Mouse (Mus musculus): Measurements from ENCODE around the gene Phlda1. TPM values are rescaled to one million over a fixed set of nuclear protein-coding genes. Genes with fewer than 3 reads are reported as not detected.

The Phlda1 gene
- 0.28 and 1.2 TPM in 2 replicates for polyA plus RNA-seq (2012; rRNA removed)

DNA sequence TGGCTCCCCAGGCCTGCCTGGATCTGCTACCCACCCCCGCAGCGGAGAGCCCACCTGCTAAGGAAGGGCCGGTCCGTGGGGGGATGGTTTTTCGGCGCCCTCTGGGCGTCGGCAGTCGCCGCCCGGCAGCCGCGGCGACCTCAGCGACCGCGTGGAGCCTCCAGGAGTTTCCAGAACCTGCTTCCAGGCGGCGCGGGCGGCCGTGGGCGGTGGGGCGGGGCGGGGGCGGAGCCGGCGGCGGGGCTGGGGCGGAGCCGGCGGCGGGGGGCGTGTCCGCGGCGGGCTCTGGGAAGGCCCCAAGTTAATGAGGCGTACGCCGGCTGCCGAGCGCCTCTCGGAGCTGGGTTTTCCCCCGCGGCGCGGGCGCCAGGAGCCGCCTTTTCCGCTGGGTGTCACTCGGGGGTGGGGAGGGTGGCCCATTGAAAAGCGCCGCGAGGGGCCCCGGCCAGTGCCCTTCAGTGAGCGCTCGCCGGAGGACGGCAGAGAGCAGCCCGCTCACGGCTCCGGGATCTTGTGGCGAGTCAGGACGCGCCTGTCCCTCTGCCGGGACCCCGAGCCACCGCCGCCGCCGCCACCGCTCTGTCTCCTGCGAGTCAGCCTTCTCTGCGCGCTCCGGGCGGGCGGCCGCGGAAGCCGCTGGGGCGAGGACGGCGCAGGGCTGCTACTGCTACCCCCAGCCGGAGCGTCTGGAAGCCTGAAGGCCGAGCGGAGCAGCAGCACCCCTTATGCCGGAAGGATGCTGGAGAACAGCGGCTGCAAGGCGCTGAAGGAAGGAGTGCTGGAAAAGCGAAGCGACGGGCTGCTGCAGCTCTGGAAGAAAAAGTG, at the start of gene Phlda1:
Gene Phlda1 (plus strand): TSS at position 186 of the 825 bp plus-strand sequence.
- peaks cover 18% of the 10 kb centered on the region for H3K4me1 ChIP-seq (ENCODE audit: control insufficient read depth, insufficient read depth, low read length)

DNA sequence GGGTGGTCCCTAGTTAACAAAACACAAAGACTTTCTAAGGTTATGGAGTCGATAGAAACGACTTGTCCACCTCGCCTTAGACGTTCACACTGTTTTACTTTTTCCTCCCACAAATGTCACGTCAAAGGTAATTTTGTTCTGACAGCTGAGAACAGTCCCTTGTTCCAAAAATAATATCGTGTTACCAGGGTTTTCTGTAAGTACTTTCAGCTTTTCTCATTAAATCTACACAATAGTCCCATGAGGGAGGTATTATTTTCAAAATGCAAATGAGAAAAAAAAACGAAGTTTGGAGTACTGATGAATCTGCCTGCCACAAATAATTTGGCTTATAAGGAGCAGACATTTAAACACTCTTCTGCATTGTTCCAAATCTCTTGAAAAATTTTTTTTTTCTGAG, 48.0 kb upstream of the Phlda1 start:
- H3K4me3 ChIP-seq (ENCODE audit: control insufficient read depth, low read depth, low read length), result no peak overlapping the region

More for the DNA sequence above, at the start of gene Phlda1:
- Histone ChIP-seq H3K27me3 (ENCODE audit: control insufficient read depth, insufficient read depth, low read length) (0 out of 2 replicates have a peak, but pooled peaks cover 2% of the 10 kb centered on the region), H3K36me3 (ENCODE audit: control insufficient read depth, insufficient read depth, low read length) (no peaks in the 10 kb centered on the region), H3K27ac (ENCODE audit: control insufficient read depth, insufficient read depth, low read depth, low read length) (peak within 1 kb of the TSS; percentile 23; the same call in 1 of the 2 replicates), H3K4me3 (ENCODE audit: control insufficient read depth, low read depth, low read length) (peak within 1 kb of the TSS; percentile 79)
- TF ChIP-seq POLR2A (IDR thresholded peaks at IDR 0.05; ENCODE audit: control insufficient read depth, low read depth, low read length), result peak; percentile 43; the same call in 1 of the 2 replicates
- TF ChIP-seq CTCF (IDR thresholded peaks at IDR 0.05; ENCODE audit: control insufficient read depth, insufficient read depth, insufficient replicate concordance, low read depth, low read length), result no peak

DNA sequence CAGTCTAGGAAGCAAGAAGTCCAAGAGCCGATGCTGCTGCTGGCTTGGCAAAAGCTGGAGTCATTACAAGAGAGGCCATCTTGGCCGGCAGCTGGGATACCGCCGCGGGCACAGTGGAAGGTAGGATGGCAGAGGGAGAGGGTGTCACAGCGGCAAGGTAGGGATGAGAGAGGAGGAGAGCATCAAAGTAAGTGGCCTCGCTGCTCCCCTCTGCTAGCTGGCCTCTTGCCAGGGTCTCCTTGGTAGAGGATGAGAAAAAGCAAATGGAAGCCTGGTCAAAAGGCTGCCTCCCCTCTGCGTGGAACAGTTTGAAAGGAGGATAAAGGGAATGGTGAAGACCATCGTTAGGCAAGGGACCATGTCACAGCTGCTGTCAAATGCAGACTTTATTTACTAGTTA, 47.0 kb upstream of the Phlda1 start:
- Histone ChIP-seq H3K4me3 (ENCODE audit: control insufficient read depth, low read depth, low read length) (no peak overlapping the region), H3K4me1 (ENCODE audit: control insufficient read depth, insufficient read depth, low read length) (no peaks in the 10 kb centered on the region), H3K27me3 (ENCODE audit: control insufficient read depth, insufficient read depth, low read length) (no peaks in the 10 kb centered on the region), H3K27ac (ENCODE audit: control insufficient read depth, insufficient read depth, low read depth, low read length) (no peak overlapping the region), H3K36me3 (ENCODE audit: control insufficient read depth, insufficient read depth, low read length) (no peaks in the 10 kb centered on the region)
- TF ChIP-seq CTCF (IDR thresholded peaks at IDR 0.05; ENCODE audit: control insufficient read depth, insufficient read depth, insufficient replicate concordance, low read depth, low read length), result no peak
- no peak for TF ChIP-seq POLR2A (IDR thresholded peaks at IDR 0.05; ENCODE audit: control insufficient read depth, low read depth, low read length)

More for the DNA sequence above, 48.0 kb upstream of the Phlda1 start:
- no peak for TF ChIP-seq CTCF (IDR thresholded peaks at IDR 0.05; ENCODE audit: control insufficient read depth, insufficient read depth, insufficient replicate concordance, low read depth, low read length)
- no peak for TF ChIP-seq POLR2A (IDR thresholded peaks at IDR 0.05; ENCODE audit: control insufficient read depth, low read depth, low read length)
- H3K4me1 ChIP-seq (ENCODE audit: control insufficient read depth, insufficient read depth, low read length), result no peaks in the 10 kb centered on the region
- H3K27ac ChIP-seq (ENCODE audit: control insufficient read depth, insufficient read depth, low read depth, low read length), result no peak overlapping the region
- no peaks in the 10 kb centered on the region for H3K36me3 ChIP-seq (ENCODE audit: control insufficient read depth, insufficient read depth, low read length)
- no peaks in the 10 kb centered on the region for H3K27me3 ChIP-seq (ENCODE audit: control insufficient read depth, insufficient read depth, low read length)

DNA sequence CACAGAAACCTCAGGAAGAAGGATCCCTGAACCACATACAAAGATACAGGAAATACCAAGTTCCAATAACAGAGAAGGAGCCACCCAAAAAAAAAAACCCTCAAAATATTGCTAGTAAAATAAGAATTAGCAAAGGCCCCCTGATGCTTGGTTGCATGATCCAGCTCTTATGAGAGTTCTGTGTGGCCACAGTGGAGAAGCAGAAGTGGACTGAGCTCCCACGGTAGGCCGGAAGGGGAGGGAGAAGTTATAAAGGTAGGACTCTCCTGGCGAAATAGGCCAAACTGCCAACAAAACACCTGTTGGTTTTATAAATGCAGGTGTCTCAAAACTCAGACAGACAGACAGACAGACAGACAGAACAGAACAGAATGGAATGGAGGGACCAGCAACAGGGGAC, 46.2 kb upstream of the Phlda1 start:
- TF ChIP-seq POLR2A (IDR thresholded peaks at IDR 0.05; ENCODE audit: control insufficient read depth, low read depth, low read length), result no peak
- TF ChIP-seq CTCF (IDR thresholded peaks at IDR 0.05; ENCODE audit: control insufficient read depth, insufficient read depth, insufficient replicate concordance, low read depth, low read length), result no peak

DNA sequence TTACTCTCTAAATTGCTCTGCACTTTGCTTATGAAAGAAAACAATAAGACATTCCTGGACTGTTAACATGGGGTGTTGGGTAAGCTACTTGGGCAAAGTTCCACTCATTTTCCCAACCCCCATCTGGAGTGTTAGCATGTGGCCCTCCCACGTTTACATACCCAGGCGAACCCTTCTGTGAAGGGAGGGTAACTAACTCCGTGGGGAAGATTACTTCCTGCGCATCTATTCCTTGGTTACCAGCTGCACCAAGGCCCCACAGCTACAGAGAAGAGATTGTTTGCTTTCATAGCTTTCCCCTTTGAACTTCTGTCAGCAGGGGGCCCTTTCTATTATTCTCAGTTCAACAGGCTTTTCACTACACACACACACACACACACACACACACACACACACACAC, 45.7 kb upstream of the Phlda1 start:
- no peaks in the 10 kb centered on the region for H3K27me3 ChIP-seq (ENCODE audit: control insufficient read depth, insufficient read depth, low read length)
- H3K36me3 ChIP-seq (ENCODE audit: control insufficient read depth, insufficient read depth, low read length), result no peaks in the 10 kb centered on the region
- no peak overlapping the region for H3K27ac ChIP-seq (ENCODE audit: control insufficient read depth, insufficient read depth, low read depth, low read length)
- H3K4me3 ChIP-seq (ENCODE audit: control insufficient read depth, low read depth, low read length), result no peak overlapping the region
- H3K4me1 ChIP-seq (ENCODE audit: control insufficient read depth, insufficient read depth, low read length), result no peaks in the 10 kb centered on the region
- TF ChIP-seq CTCF (IDR thresholded peaks at IDR 0.05; ENCODE audit: control insufficient read depth, insufficient read depth, insufficient replicate concordance, low read depth, low read length) (no peak), POLR2A (IDR thresholded peaks at IDR 0.05; ENCODE audit: control insufficient read depth, low read depth, low read length) (no peak)

More for the DNA sequence above, 46.2 kb upstream of the Phlda1 start:
- H3K36me3 ChIP-seq (ENCODE audit: control insufficient read depth, insufficient read depth, low read length), result no peaks in the 10 kb centered on the region
- H3K4me3 ChIP-seq (ENCODE audit: control insufficient read depth, low read depth, low read length), result no peak overlapping the region
- H3K27me3 ChIP-seq (ENCODE audit: control insufficient read depth, insufficient read depth, low read length), result no peaks in the 10 kb centered on the region
- no peaks in the 10 kb centered on the region for H3K4me1 ChIP-seq (ENCODE audit: control insufficient read depth, insufficient read depth, low read length)
- no peak overlapping the region for H3K27ac ChIP-seq (ENCODE audit: control insufficient read depth, insufficient read depth, low read depth, low read length)

DNA sequence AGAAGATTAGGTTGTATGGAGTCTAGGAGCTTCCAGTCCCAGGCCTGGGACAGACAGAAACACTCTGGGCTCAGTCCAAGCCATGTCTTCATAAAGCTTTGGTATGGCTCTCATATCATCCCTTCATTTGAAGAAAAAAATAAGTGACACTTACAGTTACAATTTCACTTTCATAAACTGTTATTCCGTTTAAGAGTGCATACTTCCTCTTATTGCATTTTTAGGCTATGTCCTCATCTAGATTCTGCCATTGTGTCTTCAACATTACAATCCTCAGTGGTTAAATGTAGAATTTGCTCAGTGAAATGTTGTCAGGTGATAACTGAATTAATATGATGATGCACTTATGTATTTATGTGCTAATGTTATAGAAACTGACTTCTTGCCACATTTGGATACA, 41.3 kb upstream of the Phlda1 start:
- H3K4me1 ChIP-seq (ENCODE audit: control insufficient read depth, insufficient read depth, low read length), result no peaks in the 10 kb centered on the region
- TF ChIP-seq CTCF (IDR thresholded peaks at IDR 0.05; ENCODE audit: control insufficient read depth, insufficient read depth, insufficient replicate concordance, low read depth, low read length) (no peak), POLR2A (IDR thresholded peaks at IDR 0.05; ENCODE audit: control insufficient read depth, low read depth, low read length) (no peak)
- H3K36me3 ChIP-seq (ENCODE audit: control insufficient read depth, insufficient read depth, low read length), result no peaks in the 10 kb centered on the region
- H3K27me3 ChIP-seq (ENCODE audit: control insufficient read depth, insufficient read depth, low read length), result no peaks in the 10 kb centered on the region
- no peak overlapping the region for H3K27ac ChIP-seq (ENCODE audit: control insufficient read depth, insufficient read depth, low read depth, low read length)
- no peak overlapping the region for H3K4me3 ChIP-seq (ENCODE audit: control insufficient read depth, low read depth, low read length)

DNA sequence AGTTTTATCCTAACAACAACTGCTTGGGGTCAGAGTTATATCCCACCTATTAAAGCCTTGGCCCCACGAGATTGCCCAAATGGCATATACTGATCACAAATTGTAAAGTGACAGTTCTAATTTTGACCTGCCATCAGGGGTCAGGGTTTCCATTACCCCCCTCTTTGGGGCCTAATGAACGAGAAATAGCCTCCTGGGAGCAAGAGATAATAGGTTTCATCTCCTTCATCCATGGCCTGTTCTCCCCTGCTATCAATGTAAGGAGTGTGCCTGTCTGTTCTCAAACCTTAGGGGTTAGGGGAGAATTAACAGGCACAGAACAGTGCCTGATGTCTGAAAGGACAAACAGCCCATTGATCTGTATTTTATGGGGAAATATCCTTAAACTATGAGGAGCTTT, 40.7 kb upstream of the Phlda1 start:
- H3K4me1 ChIP-seq (ENCODE audit: control insufficient read depth, insufficient read depth, low read length), result no peaks in the 10 kb centered on the region
- no peak overlapping the region for H3K27ac ChIP-seq (ENCODE audit: control insufficient read depth, insufficient read depth, low read depth, low read length)
- no peaks in the 10 kb centered on the region for H3K36me3 ChIP-seq (ENCODE audit: control insufficient read depth, insufficient read depth, low read length)
- no peak overlapping the region for H3K4me3 ChIP-seq (ENCODE audit: control insufficient read depth, low read depth, low read length)
- TF ChIP-seq CTCF (IDR thresholded peaks at IDR 0.05; ENCODE audit: control insufficient read depth, insufficient read depth, insufficient replicate concordance, low read depth, low read length), result no peak
- no peak for TF ChIP-seq POLR2A (IDR thresholded peaks at IDR 0.05; ENCODE audit: control insufficient read depth, low read depth, low read length)
- no peaks in the 10 kb centered on the region for H3K27me3 ChIP-seq (ENCODE audit: control insufficient read depth, insufficient read depth, low read length)
